Mouse (Mus musculus) stomach, postnatal 0 days (tissue): ENCODE data around the gene Calm3. TPM values are rescaled to one million over a fixed set of nuclear protein-coding genes. Genes with fewer than 3 reads are reported as not detected.

Source experiments
- ATAC-seq: fragments of 200-750 bp; cut with Nextera tagmentation; 2 replicates; pipeline ENCODE4 v1.8.0; 2017; ENCODE audit not compliant: low FRiP score, low TSS enrichment
- DNase-seq: peaks from one replicate; pipeline ENCODE4 v3.0.0-alpha.2; 2016; ENCODE audit warnings: low spot score
- H3K27ac ChIP-seq: fragments of 300-500 bp; sonication (generic); replicated peaks from 2 replicates; pipeline ENCODE4 v1.5.1; 2014; ENCODE audit warnings: mild to moderate bottlenecking, control low read depth
- H3K27me3 ChIP-seq: fragments of 300-500 bp; sonication (generic); 2 replicates; pipeline ENCODE4 v1.6.1; 2014; ENCODE audit warnings: low read length; ENCODE audit not compliant: control insufficient read depth, insufficient read depth
- H3K36me3 ChIP-seq: fragments of 300-500 bp; sonication (generic); 2 replicates; pipeline ENCODE4 v1.6.1; 2014; ENCODE audit warnings: low read length, mixed read lengths; ENCODE audit not compliant: control insufficient read depth, insufficient read depth
- H3K4me1 ChIP-seq: fragments of 300-500 bp; sonication (generic); replicated peaks from 2 replicates; pipeline ENCODE4 v1.6.1; 2014; ENCODE audit warnings: antibody characterized with exemption; ENCODE audit not compliant: control insufficient read depth, insufficient read depth
- H3K4me2 ChIP-seq: fragments of 300-500 bp; sonication (generic); replicated peaks from 2 replicates; pipeline ENCODE4 v1.6.1; 2014; ENCODE audit warnings: low read depth, mild to moderate bottlenecking, control low read depth, moderate library complexity
- H3K4me3 ChIP-seq: fragments of 300-500 bp; sonication (generic); 2 replicates; pipeline ENCODE4 v1.5.1; 2014; ENCODE audit warnings: low read depth, low read length, control low read depth
- H3K9ac ChIP-seq: fragments of 300-500 bp; sonication (generic); 2 replicates; pipeline ENCODE4 v1.6.1; 2014; ENCODE audit warnings: mild to moderate bottlenecking, low read length, control low read depth, mixed read lengths
- H3K9me3 ChIP-seq: fragments of 300-500 bp; sonication (generic); 2 replicates; pipeline ENCODE4 v1.6.1; 2016; ENCODE audit warnings: low read length; ENCODE audit not compliant: control insufficient read depth
- CTCF ChIP-seq: IDR thresholded peaks from 2 replicates; pipeline ENCODE4 v1.5.1; 2016; ENCODE audit warnings: antibody characterized with exemption, low read depth, mild to moderate bottlenecking, moderate library complexity
- EP300 ChIP-seq: optimal IDR thresholded peaks from 2 replicates; pipeline ENCODE3; 2016; ENCODE audit warnings: antibody characterized with exemption
- WGBS: fragments of 180-500 bp; shearing (Covaris S2); extraction: QIAGEN DNeasy Blood & Tissue Kit; methylation state at CpG from one replicate; pipeline ENCODE4 v1.1.7; 2014; 5-methylcytosine and 5-hydroxymethylcytosine counted together
- polyA plus RNA-seq: library from polyadenylated mRNA; unstranded; fragments of >200 nt; fragmentation: Nextera tagmentation; extraction: Ambion mirVana; gene quantifications from 2 replicates; pipeline ENCODE4 v1.2.1, GENCODE M21; 2015

Gene Calm3
- polyA plus RNA-seq, 1 experiment from 2014 or later = 49.1 TPM

DNA sequence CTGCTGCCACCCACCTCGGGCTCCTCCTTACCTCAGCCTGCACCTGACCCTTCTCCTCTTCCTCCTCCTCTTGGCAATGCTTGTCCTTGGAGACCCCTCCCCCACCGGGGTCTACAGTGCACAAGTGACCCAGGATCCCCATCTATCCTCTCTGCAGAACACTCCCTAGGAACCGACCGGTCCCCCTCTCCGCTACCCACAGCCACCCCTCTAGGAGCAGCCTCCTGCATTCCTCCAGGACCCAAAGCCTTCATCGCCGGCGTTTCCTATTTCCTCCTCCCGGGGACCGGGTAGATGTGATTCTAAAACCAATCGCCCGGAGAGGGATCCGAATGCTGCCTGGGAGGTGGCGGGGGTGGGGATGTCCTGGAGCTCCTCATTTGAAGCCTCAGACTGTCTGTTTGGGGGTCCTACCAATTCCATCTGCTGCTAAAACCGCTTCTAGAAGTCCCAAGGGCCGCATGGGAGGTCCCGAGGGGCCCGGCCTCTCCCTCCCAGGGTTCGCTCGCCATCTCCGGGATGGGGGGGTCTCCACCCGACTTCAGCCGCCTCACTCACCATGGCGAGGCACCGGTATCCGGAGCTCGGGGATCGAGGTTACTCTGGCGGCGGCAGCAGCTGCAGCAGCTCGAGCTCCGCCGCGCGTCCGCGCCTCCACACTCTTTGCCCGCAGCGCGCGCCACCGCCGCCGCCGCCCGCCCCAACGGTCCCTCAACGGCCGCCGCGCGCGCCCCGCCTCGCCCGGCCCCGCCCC is 454 bp downstream of the Calm3 start:
- Histone ChIP-seq H3K9ac (peak overlapping the region; percentile 88), H3K36me3 (peaks cover 2% of the 10 kb centered on the region; the same call in 1 of the 2 replicates), H3K4me3 (peak overlapping the region; percentile 90), H3K4me2 (peak overlapping the region; percentile 93), H3K9me3 (no peaks in the 10 kb centered on the region), H3K27me3 (no peaks in the 10 kb centered on the region), H3K4me1 (peaks cover 18% of the 10 kb centered on the region), H3K27ac (peak overlapping the region; percentile 89)
- WGBS = under 1% methylated on average over 56 of the region's 57 CpGs
- TF ChIP-seq EP300 (no peak), CTCF (no peak; the same call in 1 of the 2 replicates)
- DNase-seq (peak; percentile 48), ATAC-seq (no peak)

DNA sequence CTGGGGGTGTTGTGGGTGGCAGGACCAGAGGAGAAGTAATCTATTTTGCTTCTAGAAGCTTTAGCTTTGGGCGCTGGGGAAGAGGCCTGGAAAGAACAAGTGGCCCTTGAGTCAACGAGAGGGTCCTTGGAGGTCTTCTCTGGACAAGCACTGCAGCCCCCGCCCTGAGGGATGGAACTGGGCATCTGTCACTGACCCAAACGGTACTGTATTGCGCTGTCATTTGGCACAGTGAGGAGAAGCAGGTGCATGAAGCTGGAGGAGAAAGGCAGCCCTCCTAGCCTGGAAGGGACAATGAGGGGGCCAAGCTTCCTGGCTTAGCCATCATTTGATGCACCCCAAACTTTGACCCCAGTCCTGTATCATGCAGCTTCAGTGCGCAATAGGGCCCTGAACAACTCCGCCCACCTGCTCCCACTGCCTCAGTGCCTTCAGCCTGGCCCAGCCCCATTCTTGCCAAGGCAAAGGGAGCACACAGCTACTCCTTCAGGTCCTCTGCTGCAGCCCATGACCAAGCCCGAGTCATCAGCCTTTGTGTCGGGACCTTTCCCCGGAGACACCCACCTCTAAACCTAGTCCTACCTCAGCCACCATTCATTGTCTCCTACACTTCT is 1.4 kb downstream of the Calm3 start:
- Histone ChIP-seq H3K9me3 (no peaks in the 10 kb centered on the region), H3K4me2 (peak overlapping the region; percentile 93), H3K9ac (peak overlapping the region; percentile 88), H3K27me3 (no peaks in the 10 kb centered on the region), H3K27ac (peak overlapping the region; percentile 89), H3K4me3 (peak overlapping the region; percentile 90), H3K4me1 (peaks cover 18% of the 10 kb centered on the region), H3K36me3 (peaks cover 7% of the 10 kb centered on the region)
- 36% methylated on average over 10 of the region's 10 CpGs for WGBS
- no peak for TF ChIP-seq EP300
- TF ChIP-seq CTCF = no peak
- no peak for ATAC-seq
- peak; percentile 58 for DNase-seq

DNA sequence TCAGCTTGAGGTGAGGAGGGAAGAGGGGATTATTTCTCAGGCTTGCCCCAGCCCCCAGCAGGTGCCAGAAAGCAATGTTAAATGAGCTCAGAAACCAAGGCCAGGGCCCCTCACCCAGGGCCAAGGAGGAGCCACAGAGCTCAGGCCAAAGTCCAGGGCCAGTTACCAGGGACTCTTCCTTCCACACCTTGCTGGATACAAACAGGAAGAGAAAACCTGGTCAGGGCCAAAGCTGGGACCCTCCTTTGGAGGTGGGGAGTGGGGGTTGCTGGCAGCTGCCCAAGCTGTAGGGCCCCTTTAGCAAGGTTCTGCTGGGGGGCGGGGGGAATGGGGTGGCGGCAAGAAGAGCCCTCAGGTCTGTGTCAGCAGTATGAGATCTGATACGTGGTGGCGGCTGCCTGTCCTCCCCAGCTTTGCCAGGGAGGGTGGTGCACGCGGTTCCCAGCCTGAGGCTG is 2.0 kb downstream of the Calm3 start:
- ATAC-seq (no peak), DNase-seq (peak; percentile 58)
- Histone ChIP-seq H3K9ac (peak overlapping the region; percentile 88), H3K4me2 (peak overlapping the region; percentile 93), H3K4me1 (peaks cover 18% of the 10 kb centered on the region), H3K4me3 (peak overlapping the region; percentile 90; the same call in 1 of the 2 replicates), H3K27ac (peak overlapping the region; percentile 89), H3K36me3 (peaks cover 13% of the 10 kb centered on the region), H3K27me3 (no peaks in the 10 kb centered on the region), H3K9me3 (no peaks in the 10 kb centered on the region)
- 24% methylated on average over 6 of the region's 6 CpGs for WGBS
- TF ChIP-seq EP300 (no peak), CTCF (no peak)

DNA sequence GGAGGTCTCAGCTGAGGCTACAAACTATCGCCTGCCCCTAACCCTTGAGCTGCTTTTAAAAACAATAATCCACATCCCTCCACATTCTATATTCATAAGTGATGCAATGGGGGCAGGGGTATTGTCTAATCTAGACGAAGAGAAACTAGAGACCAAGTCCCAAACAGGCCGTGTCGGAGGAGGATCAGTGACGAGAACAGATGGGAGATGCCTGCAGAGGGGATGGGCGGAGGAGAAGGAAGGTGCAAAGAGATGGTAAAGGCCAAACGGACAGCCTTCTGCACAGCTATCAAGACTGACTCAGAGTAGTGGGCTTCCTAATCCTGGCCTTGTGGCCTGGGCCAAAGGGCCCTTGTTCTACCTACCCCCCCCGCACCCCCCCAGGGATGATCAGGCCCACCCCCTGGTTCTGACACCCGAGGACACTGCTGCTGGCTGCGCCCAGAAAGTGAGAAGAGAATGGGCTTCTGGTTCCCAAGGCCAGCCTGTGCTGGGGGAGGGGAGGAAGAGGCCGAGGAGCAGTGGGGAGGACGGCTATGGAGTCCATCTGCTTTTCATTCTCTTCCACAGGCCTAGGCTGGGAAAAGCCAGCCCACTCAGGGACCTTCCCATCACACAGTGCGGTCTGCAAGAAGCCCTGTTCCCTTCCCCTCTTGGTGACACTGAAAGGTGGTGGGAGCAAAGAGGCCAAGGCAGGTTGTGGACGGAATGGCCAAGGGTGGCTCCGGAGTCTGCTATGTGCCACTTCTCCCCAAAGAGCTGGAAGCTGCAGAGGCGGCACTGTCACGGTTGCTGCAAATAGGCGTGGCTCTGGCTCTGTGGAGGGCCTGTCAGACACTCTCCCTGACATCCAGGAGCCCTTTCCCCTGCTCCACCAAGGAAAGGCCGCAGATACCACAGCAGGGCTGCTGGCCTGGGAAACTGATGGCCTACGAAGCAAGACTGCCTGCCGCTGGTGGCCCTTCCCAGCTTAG is 2.8 kb downstream of the Calm3 start:
- Histone ChIP-seq H3K4me3 (peak overlapping the region; percentile 12; the same call in 1 of the 2 replicates), H3K9ac (peak overlapping the region; percentile 88), H3K9me3 (no peaks in the 10 kb centered on the region), H3K27me3 (no peaks in the 10 kb centered on the region), H3K4me1 (peaks cover 18% of the 10 kb centered on the region), H3K4me2 (peak overlapping the region; percentile 93), H3K36me3 (peaks cover 15% of the 10 kb centered on the region), H3K27ac (peak overlapping the region; percentile 89)
- ATAC-seq = no peak
- TF ChIP-seq CTCF = no peak
- TF ChIP-seq EP300 = no peak
- DNase-seq = no peak
- WGBS = 48% methylated on average over 21 of the region's 21 CpGs

DNA sequence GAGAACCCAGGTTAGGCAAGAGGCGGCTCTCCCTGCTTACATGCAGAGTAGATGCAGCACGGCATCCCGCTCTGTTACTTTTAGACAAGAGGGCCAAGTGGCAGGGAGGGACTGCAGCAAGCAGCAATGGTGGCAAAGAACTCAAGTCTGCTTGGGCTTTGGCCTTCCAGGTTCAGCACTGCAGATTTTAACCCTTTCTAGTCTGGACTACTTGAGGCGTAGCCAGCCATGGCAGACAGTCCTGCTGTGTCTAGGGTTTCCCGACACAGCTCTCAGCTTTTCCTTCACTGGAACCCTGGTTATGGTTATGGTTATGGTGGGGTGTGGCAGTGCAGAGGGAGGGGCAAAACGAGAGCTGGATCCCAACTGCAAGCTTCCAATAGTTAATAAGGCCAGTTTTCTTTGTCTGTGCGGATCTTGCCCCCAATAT is 3.7 kb downstream of the Calm3 start:
- Histone ChIP-seq H3K4me2 (no peak overlapping the region), H3K36me3 (peaks cover 22% of the 10 kb centered on the region), H3K27ac (peak overlapping the region; percentile 69), H3K4me1 (peaks cover 18% of the 10 kb centered on the region), H3K27me3 (no peaks in the 10 kb centered on the region), H3K4me3 (no peak overlapping the region), H3K9ac (peak overlapping the region; percentile 47), H3K9me3 (no peaks in the 10 kb centered on the region)
- TF ChIP-seq EP300 (no peak), CTCF (no peak)
- ATAC-seq (no peak), DNase-seq (no peak)
- WGBS = 74% methylated on average over 7 of the region's 7 CpGs
